Mouse (Mus musculus) lung, postnatal 0 days (tissue): Measurements from ENCODE around the gene Spag7.

Experiments
- CTCF ChIP-seq: IDR thresholded peaks from 2 replicates; pipeline ENCODE4 v1.5.1; 2016; ENCODE audit warnings: antibody characterized with exemption, mild to moderate bottlenecking
- EP300 ChIP-seq: IDR thresholded peaks from 2 replicates; pipeline ENCODE4 v1.6.1; 2016; ENCODE audit warnings: antibody characterized with exemption, mild to moderate bottlenecking, control low read depth

DNA sequence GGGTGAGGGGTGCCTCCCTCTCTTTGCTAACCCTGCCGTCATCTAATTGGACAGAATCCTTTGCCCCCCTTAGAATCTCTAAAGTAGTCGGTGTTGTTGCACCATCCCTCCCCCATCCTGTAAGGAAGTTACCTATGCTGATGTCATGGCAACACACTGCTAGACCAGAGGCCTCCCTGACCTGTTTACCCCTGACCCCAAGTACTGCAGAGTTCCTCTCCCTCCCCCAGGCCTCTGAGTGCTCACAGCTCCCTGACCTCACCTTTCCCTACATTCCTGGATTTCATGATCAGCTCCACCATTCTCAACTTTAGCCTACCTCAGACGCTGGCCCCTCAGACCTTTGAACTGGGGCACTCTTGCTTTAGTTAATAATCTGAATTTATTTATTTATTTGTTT lies 36.9 kb upstream of the Spag7 start:
- no peak for TF ChIP-seq CTCF
- no peak for TF ChIP-seq EP300
